ENCODE assay signal across 23 mouse cellular contexts in the genomic region with DNA sequence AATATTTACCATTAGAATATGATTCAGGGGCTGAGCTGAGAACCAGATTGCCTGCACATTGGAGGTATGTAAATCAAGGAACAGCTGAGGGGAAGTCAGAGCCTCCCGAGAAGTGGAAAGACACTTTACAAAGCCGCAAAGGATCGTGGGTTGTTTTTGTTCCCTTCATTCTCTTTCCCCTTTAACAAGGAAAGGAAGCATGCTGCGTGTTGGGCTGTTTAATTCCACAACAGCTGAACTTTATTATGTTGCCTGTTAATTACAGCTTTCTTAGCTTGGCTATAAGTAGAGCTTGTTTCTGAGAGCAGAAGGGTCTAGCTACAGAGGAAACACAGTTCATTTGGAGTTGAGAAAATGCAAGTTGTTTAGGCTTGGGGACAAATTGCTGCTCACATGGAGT.
DNase-seq lines count a peak whose midpoint lies in the region; ATAC-seq lines count a peak whose summit lies in the region.
"Had no signal": no experiment of that assay in that cellular context is flagged by ENCODE, and none has a peak within 500 bp of the region (broad histone marks: within the 10 kb centered on the region; RNA-seq: fewer than 3 reads in every experiment).

No protein-coding gene starts in this region.

- H3K4me3 ChIP-seq in embryonic facial prominence, embryonic 11.5 days (ENCODE audit: low read depth, low read length), result no peak overlapping the region
- H3K4me3 ChIP-seq in embryonic facial prominence, embryonic 10.5 days, result no peak overlapping the region
- H3K4me3 ChIP-seq in embryonic facial prominence, embryonic 14.5 days (ENCODE audit: low read depth, low read length), result no peak overlapping the region
- H3K4me3 ChIP-seq in limb, embryonic 12.5 days (replicated peaks), result no peak overlapping the region
- no peak overlapping the region for H3K4me3 ChIP-seq in hindbrain, embryonic 10.5 days
- H3K4me3 ChIP-seq: embryonic facial prominence, embryonic 15.5 days; hindbrain, embryonic 13.5 days; limb, embryonic 15.5 days; liver, embryonic 15.5 days; midbrain, embryonic 12.5 days; myocyte had no signal

- H3K9ac ChIP-seq in embryonic facial prominence, embryonic 11.5 days (replicated peaks; ENCODE audit: low read length), result no peak overlapping the region
- H3K9ac ChIP-seq in embryonic facial prominence, embryonic 14.5 days (ENCODE audit: low read depth, low read length), result no peak overlapping the region
- H3K9ac ChIP-seq in limb, embryonic 12.5 days (replicated peaks), result no peak overlapping the region
- H3K9ac ChIP-seq: embryonic facial prominence, embryonic 15.5 days; hindbrain, embryonic 13.5 days; limb, embryonic 15.5 days; liver, embryonic 15.5 days; midbrain, embryonic 12.5 days had no signal

- H3K27ac ChIP-seq in embryonic facial prominence, embryonic 11.5 days (replicated peaks; ENCODE audit: low read depth, low read length), result no peak overlapping the region
- H3K27ac ChIP-seq in embryonic facial prominence, embryonic 10.5 days (replicated peaks), result no peak overlapping the region
- no peak overlapping the region for H3K27ac ChIP-seq in embryonic facial prominence, embryonic 14.5 days (replicated peaks; ENCODE audit: low read depth, low read length)
- H3K27ac ChIP-seq in limb, embryonic 12.5 days, result 0 out of 2 replicates have a peak overlapping the region, but pooled peaks have one; percentile 26
- H3K27ac ChIP-seq in hindbrain, embryonic 10.5 days, result no peak overlapping the region
- H3K27ac ChIP-seq: embryonic facial prominence, embryonic 15.5 days; hindbrain, embryonic 13.5 days; limb, embryonic 15.5 days; liver, embryonic 15.5 days; midbrain, embryonic 12.5 days had no signal

- WGBS in embryonic facial prominence, embryonic 11.5 days, result 66% methylated on average over 4 of the region's 4 CpGs
- 75% methylated on average over 4 of the region's 4 CpGs for WGBS in embryonic facial prominence, embryonic 10.5 days
- 43% methylated on average over 4 of the region's 4 CpGs for WGBS in embryonic facial prominence, embryonic 14.5 days
- WGBS in limb, embryonic 12.5 days, result 28% methylated on average over 4 of the region's 4 CpGs
- WGBS in hindbrain, embryonic 10.5 days, result 78% methylated on average over 4 of the region's 4 CpGs

- H3K36me3 ChIP-seq in embryonic facial prominence, embryonic 11.5 days (replicated peaks; ENCODE audit: control insufficient read depth, insufficient read depth, low read depth, low read length), result no peaks in the 10 kb centered on the region
- no peaks in the 10 kb centered on the region for H3K36me3 ChIP-seq in embryonic facial prominence, embryonic 10.5 days (replicated peaks)
- H3K36me3 ChIP-seq in embryonic facial prominence, embryonic 14.5 days (ENCODE audit: control insufficient read depth, insufficient read depth, low read length), result no peaks in the 10 kb centered on the region
- no peaks in the 10 kb centered on the region for H3K36me3 ChIP-seq in limb, embryonic 12.5 days
- no peaks in the 10 kb centered on the region for H3K36me3 ChIP-seq in hindbrain, embryonic 10.5 days
- H3K36me3 ChIP-seq: embryonic facial prominence, embryonic 15.5 days; hindbrain, embryonic 13.5 days; limb, embryonic 15.5 days; liver, embryonic 15.5 days; midbrain, embryonic 12.5 days had no signal

- no peak overlapping the region for H3K4me2 ChIP-seq in embryonic facial prominence, embryonic 11.5 days (ENCODE audit: low read depth, low read length)
- no peak overlapping the region for H3K4me2 ChIP-seq in embryonic facial prominence, embryonic 14.5 days (ENCODE audit: low read depth, low read length)
- H3K4me2 ChIP-seq in limb, embryonic 12.5 days, result no peak overlapping the region
- H3K4me2 ChIP-seq: embryonic facial prominence, embryonic 15.5 days; heart, embryonic 11.5 days; hindbrain, embryonic 13.5 days; limb, embryonic 15.5 days; liver, embryonic 15.5 days; midbrain, embryonic 12.5 days had no signal

- H3K27me3 ChIP-seq in embryonic facial prominence, embryonic 11.5 days (ENCODE audit: control insufficient read depth, insufficient read depth, low read length), result no peaks in the 10 kb centered on the region
- no peaks in the 10 kb centered on the region for H3K27me3 ChIP-seq in embryonic facial prominence, embryonic 10.5 days (replicated peaks; ENCODE audit: low read depth, poor library complexity, severe bottlenecking)
- no peaks in the 10 kb centered on the region for H3K27me3 ChIP-seq in embryonic facial prominence, embryonic 14.5 days (replicated peaks; ENCODE audit: control insufficient read depth, insufficient read depth, low read length)
- H3K27me3 ChIP-seq in limb, embryonic 12.5 days, result no peaks in the 10 kb centered on the region
- H3K27me3 ChIP-seq in hindbrain, embryonic 10.5 days (ENCODE audit: insufficient read depth, poor library complexity, severe bottlenecking), result no peaks in the 10 kb centered on the region
- H3K27me3 ChIP-seq: embryonic facial prominence, embryonic 15.5 days; hindbrain, embryonic 13.5 days; limb, embryonic 15.5 days; liver, embryonic 15.5 days; midbrain, embryonic 12.5 days had no signal

- DNase-seq in embryonic facial prominence, embryonic 11.5 days (ENCODE audit: low spot score), result peak; percentile 8
- no peak for DNase-seq in embryonic facial prominence, embryonic 10.5 days (ENCODE audit: low spot score)
- DNase-seq in kidney, postnatal 14 days, result peak; percentile 2
- DNase-seq in kidney, adult 11 months, result no peak
- peak; percentile 35 for DNase-seq in embryonic facial prominence, embryonic 14.5 days (ENCODE audit: low spot score)
- DNase-seq in thymus, postnatal 25 days, result no peak
- DNase-seq in hindbrain, embryonic 10.5 days (ENCODE audit: low spot score), result no peak
- DNase-seq: adrenal gland, postnatal 10 days; cerebellum, adult 11 months; cerebellum, postnatal 10 days; heart, postnatal 10 days; layer of hippocampus, postnatal 36 days had no signal

- ATAC-seq in embryonic facial prominence, embryonic 11.5 days (replicated peaks; ENCODE audit: insufficient number of reproducible peaks, low FRiP score, low TSS enrichment, low read depth), result no peak
- no peak for ATAC-seq in embryonic facial prominence, embryonic 14.5 days (ENCODE audit: low read depth)
- ATAC-seq in limb, embryonic 12.5 days (ENCODE audit: insufficient number of reproducible peaks, insufficient read depth, low FRiP score, low TSS enrichment, low read depth), result no peak
- ATAC-seq: activated CD4-positive, CD25-positive, alpha-beta regulatory T cell, adult 4 months; lung, postnatal 0 days; Patski had no signal

- no peaks in the 10 kb centered on the region for H3K4me1 ChIP-seq in embryonic facial prominence, embryonic 11.5 days (ENCODE audit: control insufficient read depth, insufficient read depth, low read length)
- H3K4me1 ChIP-seq in embryonic facial prominence, embryonic 10.5 days, result peaks cover 4% of the 10 kb centered on the region; the same call in 1 of the 2 replicates
- peaks cover 17% of the 10 kb centered on the region for H3K4me1 ChIP-seq in embryonic facial prominence, embryonic 14.5 days (ENCODE audit: control insufficient read depth, insufficient read depth, low read length)
- H3K4me1 ChIP-seq in limb, embryonic 12.5 days (replicated peaks), result peaks cover 32% of the 10 kb centered on the region
- H3K4me1 ChIP-seq in hindbrain, embryonic 10.5 days (replicated peaks), result no peaks in the 10 kb centered on the region
- H3K4me1 ChIP-seq: liver, embryonic 15.5 days had no signal

- H3K9me3 ChIP-seq in embryonic facial prominence, embryonic 11.5 days (replicated peaks; ENCODE audit: control insufficient read depth, low read length), result no peaks in the 10 kb centered on the region
- no peaks in the 10 kb centered on the region for H3K9me3 ChIP-seq in embryonic facial prominence, embryonic 10.5 days
- no peaks in the 10 kb centered on the region for H3K9me3 ChIP-seq in embryonic facial prominence, embryonic 14.5 days (ENCODE audit: control insufficient read depth, low read length)
- no peaks in the 10 kb centered on the region for H3K9me3 ChIP-seq in limb, embryonic 12.5 days
- no peaks in the 10 kb centered on the region for H3K9me3 ChIP-seq in hindbrain, embryonic 10.5 days
- H3K9me3 ChIP-seq: embryonic facial prominence, embryonic 15.5 days; hindbrain, embryonic 13.5 days; limb, embryonic 15.5 days; liver, embryonic 15.5 days; midbrain, embryonic 12.5 days had no signal

Comparison
In these comparisons a context has a peak if more than half of its experiments do, and no peak if none do; other contexts are left out.
1. DNase-seq: peak in embryonic facial prominence, embryonic 11.5 days (single experiment), kidney, postnatal 14 days (single experiment) and embryonic facial prominence, embryonic 14.5 days (single experiment); none in embryonic facial prominence, embryonic 10.5 days (single experiment), kidney, adult 11 months (single experiment), thymus, postnatal 25 days (single experiment) and hindbrain, embryonic 10.5 days (single experiment).